Mouse (Mus musculus): ENCODE data around the gene Hyal1.
A peak's percentile ranks its signal among the peaks of the same experiment; 100 is the strongest.

DNA sequence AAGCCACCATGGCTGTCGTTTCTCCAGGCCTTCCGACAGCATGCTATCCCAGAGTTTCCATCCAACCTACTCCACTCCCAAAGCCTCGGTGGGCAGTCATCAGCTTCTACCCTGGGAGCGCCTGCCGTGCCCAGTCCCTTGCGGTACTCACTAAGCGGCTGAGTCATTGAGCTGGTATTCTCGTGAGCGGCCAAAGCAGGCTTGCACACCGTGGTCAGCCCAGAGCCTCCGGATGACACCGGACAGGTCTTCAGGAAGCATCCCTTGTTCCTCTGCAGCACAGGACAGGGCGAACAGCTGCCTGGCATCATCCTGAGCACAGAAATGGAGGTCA is 42.8 kb downstream of the Hyal1 start:
- no peak for TF ChIP-seq USF1 (IDR thresholded peaks at IDR 0.05; ENCODE audit: low read depth)
- peak in 1 of 3 experiments; percentile 2 for TF ChIP-seq MYOG (IDR thresholded peaks at IDR 0.05; ENCODE audit: control insufficient read depth in 1 of 3, insufficient read depth in 1 of 3, insufficient read length in 2 of 3, low read depth in 2 of 3)
- no peak for TF ChIP-seq POLR2A (IDR thresholded peaks at IDR 0.05; ENCODE audit: insufficient read length, low read depth)
